Mouse (Mus musculus): ENCODE data around the gene Sms. TPM values are rescaled to one million over a fixed set of nuclear protein-coding genes. Genes with fewer than 3 reads are reported as not detected.

Sms gene
- polyA plus RNA-seq, 1 experiment from 2014 or later, result 105 TPM

DNA sequence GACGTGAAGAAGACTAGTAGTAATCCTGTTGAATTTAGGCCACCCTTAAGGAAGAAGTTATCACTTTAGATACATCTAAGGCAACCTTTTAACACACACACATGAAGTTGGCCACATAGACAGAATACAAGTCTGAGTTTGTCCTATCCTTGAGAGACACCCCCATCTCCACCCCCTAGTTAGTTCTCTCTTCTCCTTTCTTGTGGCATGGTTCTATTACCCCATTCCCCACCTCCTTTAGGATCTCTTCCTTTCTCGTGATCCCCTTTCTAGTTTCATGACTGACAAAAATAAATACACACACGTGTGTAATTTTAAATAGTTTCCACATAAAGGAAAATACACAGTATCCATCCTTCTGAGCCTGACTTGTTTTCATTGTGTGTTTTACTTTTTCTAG, 23.3 kb downstream of the Sms start:
- Histone ChIP-seq H3K4me1 (ENCODE audit: control insufficient read depth, insufficient read depth, low read length) (no peaks in the 10 kb centered on the region), H3K4me2 (ENCODE audit: low read depth) (no peak overlapping the region), H3K9ac (ENCODE audit: low read length) (no peak overlapping the region), H3K9me3 (ENCODE audit: control insufficient read depth, low read length) (no peaks in the 10 kb centered on the region), H3K4me3 (ENCODE audit: low read depth, low read length) (no peak overlapping the region), H3K27ac (ENCODE audit: low read depth, low read length) (no peak overlapping the region), H3K27me3 (ENCODE audit: control insufficient read depth, insufficient read depth, low read length) (no peaks in the 10 kb centered on the region), H3K36me3 (ENCODE audit: control insufficient read depth, insufficient read depth, low read length) (no peaks in the 10 kb centered on the region)
- DNase-seq (ENCODE audit: low spot score) (no peak), ATAC-seq (ENCODE audit: insufficient read depth, low FRiP score, low TSS enrichment) (no peak)
- WGBS, result 86% methylated on average over 3 of the region's 3 CpGs

DNA sequence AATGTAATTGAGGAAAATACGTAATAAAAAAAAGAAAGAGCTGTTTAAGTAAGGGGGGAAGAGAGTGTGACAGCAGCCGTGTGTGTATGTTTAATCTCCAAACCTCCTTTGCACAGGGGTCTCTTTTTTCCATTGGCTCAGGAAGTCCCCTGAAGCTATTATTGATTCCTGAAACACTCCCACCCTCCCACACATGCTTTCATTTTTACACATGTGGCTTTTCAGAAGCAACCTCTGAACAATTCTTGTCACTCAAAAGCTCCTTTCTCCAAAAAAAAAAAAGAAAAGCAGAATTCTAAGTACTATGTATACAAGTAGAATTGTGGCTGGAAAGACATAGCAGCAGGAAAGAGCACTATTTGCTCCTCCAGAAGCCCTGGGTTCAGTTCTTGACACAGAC, 24.0 kb downstream of the Sms start:
- 64% methylated on average over 2 of the region's 2 CpGs for WGBS
- no peaks in the 10 kb centered on the region for H3K4me1 ChIP-seq (ENCODE audit: control insufficient read depth, insufficient read depth, low read length)
- no peak overlapping the region for H3K4me3 ChIP-seq (ENCODE audit: low read depth, low read length)
- H3K9me3 ChIP-seq (ENCODE audit: control insufficient read depth, low read length), result no peaks in the 10 kb centered on the region
- H3K27me3 ChIP-seq (ENCODE audit: control insufficient read depth, insufficient read depth, low read length), result no peaks in the 10 kb centered on the region
- no peak overlapping the region for H3K9ac ChIP-seq (ENCODE audit: low read length)
- no peak for DNase-seq (ENCODE audit: low spot score)
- no peak overlapping the region for H3K27ac ChIP-seq (ENCODE audit: low read depth, low read length)
- H3K36me3 ChIP-seq (ENCODE audit: control insufficient read depth, insufficient read depth, low read length), result no peaks in the 10 kb centered on the region
- ATAC-seq (ENCODE audit: insufficient read depth, low FRiP score, low TSS enrichment), result no peak
- no peak overlapping the region for H3K4me2 ChIP-seq (ENCODE audit: low read depth)

DNA sequence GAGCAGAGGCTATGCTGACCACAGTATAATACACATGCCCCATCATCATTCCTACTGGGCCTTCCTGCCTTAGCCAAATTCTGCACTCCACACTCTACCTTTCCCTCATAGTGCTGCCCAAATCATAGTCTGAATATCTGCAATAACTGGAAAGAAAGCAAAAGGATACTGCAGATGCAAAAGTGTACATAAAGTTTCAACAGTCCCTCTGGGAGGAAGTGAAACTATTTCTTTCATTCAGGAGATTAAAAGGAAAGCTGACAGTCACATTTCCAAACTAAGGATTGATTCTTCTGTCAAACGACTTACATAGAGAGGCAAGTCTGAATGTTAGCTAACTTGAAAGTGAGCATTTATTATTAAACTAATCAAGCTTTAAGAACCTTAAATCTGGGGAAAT, 26.1 kb downstream of the Sms start:
- Histone ChIP-seq H3K9ac (ENCODE audit: low read length) (no peak overlapping the region), H3K4me1 (ENCODE audit: control insufficient read depth, insufficient read depth, low read length) (no peaks in the 10 kb centered on the region), H3K27me3 (ENCODE audit: control insufficient read depth, insufficient read depth, low read length) (no peaks in the 10 kb centered on the region), H3K27ac (ENCODE audit: low read depth, low read length) (no peak overlapping the region), H3K4me3 (ENCODE audit: low read depth, low read length) (no peak overlapping the region), H3K9me3 (ENCODE audit: control insufficient read depth, low read length) (no peaks in the 10 kb centered on the region), H3K4me2 (ENCODE audit: low read depth) (no peak overlapping the region), H3K36me3 (ENCODE audit: control insufficient read depth, insufficient read depth, low read length) (no peaks in the 10 kb centered on the region)
- DNase-seq (ENCODE audit: low spot score) (no peak), ATAC-seq (ENCODE audit: insufficient read depth, low FRiP score, low TSS enrichment) (no peak)
- 85% methylated on average over 1 of the region's 1 CpGs for WGBS

DNA sequence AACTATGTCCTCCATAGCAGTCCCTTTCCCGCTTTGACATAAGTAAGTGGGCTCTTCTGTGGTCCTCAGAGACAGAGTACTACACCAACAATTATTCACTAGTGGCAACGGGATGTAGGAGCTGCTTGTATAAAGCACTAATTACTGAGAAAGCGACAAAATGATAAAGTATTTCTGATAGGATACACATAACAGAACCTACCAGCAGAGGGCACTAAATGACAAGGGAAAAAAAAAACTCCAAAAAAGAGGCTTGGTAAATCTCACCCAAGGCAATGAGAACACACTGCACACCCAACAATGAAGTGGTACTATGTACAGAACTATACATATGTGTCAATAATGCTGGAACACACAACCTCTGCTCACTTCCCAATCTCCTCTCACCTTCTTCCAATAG, 29.4 kb downstream of the Sms start:
- Histone ChIP-seq H3K4me2 (ENCODE audit: low read depth) (no peak overlapping the region), H3K4me1 (ENCODE audit: control insufficient read depth, insufficient read depth, low read length) (no peaks in the 10 kb centered on the region), H3K4me3 (ENCODE audit: low read depth, low read length) (no peak overlapping the region), H3K36me3 (ENCODE audit: control insufficient read depth, insufficient read depth, low read length) (no peaks in the 10 kb centered on the region), H3K27ac (ENCODE audit: low read depth, low read length) (no peak overlapping the region), H3K9ac (ENCODE audit: low read length) (no peak overlapping the region), H3K9me3 (ENCODE audit: control insufficient read depth, low read length) (no peaks in the 10 kb centered on the region), H3K27me3 (ENCODE audit: control insufficient read depth, insufficient read depth, low read length) (no peaks in the 10 kb centered on the region)
- ATAC-seq (ENCODE audit: insufficient read depth, low FRiP score, low TSS enrichment) (no peak), DNase-seq (ENCODE audit: low spot score) (no peak)
- 83% methylated on average over 3 of the region's 3 CpGs for WGBS

DNA sequence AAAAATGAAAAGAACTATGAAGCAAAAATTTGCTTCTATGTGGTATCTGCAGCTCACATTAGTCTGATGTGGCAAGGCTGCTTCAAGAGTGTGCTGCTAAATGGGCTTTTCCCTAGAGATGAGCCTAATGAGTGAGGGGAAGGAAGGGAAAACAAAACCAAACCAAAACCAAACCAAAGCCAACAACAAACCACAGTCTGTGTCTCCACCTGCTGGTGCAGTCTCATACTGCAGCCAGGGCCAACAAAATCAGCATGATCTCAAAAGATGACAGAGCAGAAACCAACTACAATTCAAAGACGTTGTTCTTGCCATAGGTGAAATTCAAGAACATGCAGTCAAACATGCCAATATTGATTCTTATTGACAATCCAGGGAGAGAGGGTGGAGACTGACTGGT, 37.7 kb downstream of the Sms start:
- H3K4me3 ChIP-seq (ENCODE audit: low read depth, low read length), result no peak overlapping the region
- 0 out of 2 replicates have a peak, but pooled peaks cover 3% of the 10 kb centered on the region for H3K36me3 ChIP-seq (ENCODE audit: control insufficient read depth, insufficient read depth, low read length)
- ATAC-seq (ENCODE audit: insufficient read depth, low FRiP score, low TSS enrichment) (no peak), DNase-seq (ENCODE audit: low spot score) (peak; percentile 46)
- no peaks in the 10 kb centered on the region for H3K27me3 ChIP-seq (ENCODE audit: control insufficient read depth, insufficient read depth, low read length)
- H3K4me1 ChIP-seq (ENCODE audit: control insufficient read depth, insufficient read depth, low read length), result no peaks in the 10 kb centered on the region
- H3K27ac ChIP-seq (ENCODE audit: low read depth, low read length), result no peak overlapping the region
- H3K9me3 ChIP-seq (ENCODE audit: control insufficient read depth, low read length), result no peaks in the 10 kb centered on the region
- no peak overlapping the region for H3K9ac ChIP-seq (ENCODE audit: low read length)
- no peak overlapping the region for H3K4me2 ChIP-seq (ENCODE audit: low read depth)
- WGBS, result 77% methylated on average over 1 of the region's 1 CpGs

DNA sequence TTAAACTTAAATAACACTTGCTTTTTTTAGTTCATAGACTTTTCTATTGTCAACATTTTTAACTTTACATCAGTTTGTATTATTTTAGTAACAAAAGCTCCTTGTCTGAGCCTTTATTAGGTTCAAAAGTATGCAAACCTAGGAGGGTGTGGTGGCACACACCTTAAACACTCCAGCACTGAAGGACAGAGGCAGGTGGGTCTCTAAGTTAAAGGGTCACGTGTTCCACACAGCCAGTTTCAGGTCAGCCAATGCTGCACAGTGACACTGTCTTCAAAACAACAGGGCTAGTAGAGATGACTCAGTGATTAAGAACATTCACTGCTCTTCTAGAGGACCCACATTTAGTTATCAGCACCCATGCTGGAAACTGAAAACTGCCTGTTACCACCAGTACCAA, 43.1 kb downstream of the Sms start:
- Histone ChIP-seq H3K27me3 (ENCODE audit: control insufficient read depth, insufficient read depth, low read length) (no peaks in the 10 kb centered on the region), H3K9me3 (ENCODE audit: control insufficient read depth, low read length) (no peaks in the 10 kb centered on the region), H3K9ac (ENCODE audit: low read length) (no peak overlapping the region), H3K27ac (ENCODE audit: low read depth, low read length) (no peak overlapping the region), H3K4me1 (ENCODE audit: control insufficient read depth, insufficient read depth, low read length) (no peaks in the 10 kb centered on the region), H3K4me2 (ENCODE audit: low read depth) (no peak overlapping the region), H3K4me3 (ENCODE audit: low read depth, low read length) (no peak overlapping the region), H3K36me3 (ENCODE audit: control insufficient read depth, insufficient read depth, low read length) (no peaks in the 10 kb centered on the region)
- no peak for ATAC-seq (ENCODE audit: insufficient read depth, low FRiP score, low TSS enrichment)
- DNase-seq (ENCODE audit: low spot score), result no peak
- WGBS, result 87% methylated on average over 1 of the region's 1 CpGs

DNA sequence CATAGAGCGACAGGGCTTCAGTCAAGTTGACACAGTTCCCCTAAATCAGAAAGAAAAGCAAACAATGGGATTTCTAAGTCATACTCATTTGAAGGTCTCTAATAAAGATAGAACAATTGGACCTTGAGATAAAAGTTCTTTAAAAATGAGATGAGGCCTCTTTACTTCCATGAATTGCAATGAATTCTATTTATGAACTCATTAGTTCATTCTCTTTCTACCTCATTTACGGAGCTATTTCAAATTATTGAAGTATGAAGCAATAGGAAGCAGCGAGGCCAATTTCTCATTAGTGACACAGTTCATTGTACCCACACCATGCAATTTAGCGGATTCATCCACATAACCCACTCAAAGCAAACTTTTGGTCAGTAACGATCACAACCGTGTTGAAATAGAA, 44.7 kb downstream of the Sms start:
- H3K4me3 ChIP-seq (ENCODE audit: low read depth, low read length), result no peak overlapping the region
- H3K27ac ChIP-seq (ENCODE audit: low read depth, low read length), result no peak overlapping the region
- no peaks in the 10 kb centered on the region for H3K36me3 ChIP-seq (ENCODE audit: control insufficient read depth, insufficient read depth, low read length)
- DNase-seq (ENCODE audit: low spot score) (no peak), ATAC-seq (ENCODE audit: insufficient read depth, low FRiP score, low TSS enrichment) (no peak)
- H3K9me3 ChIP-seq (ENCODE audit: control insufficient read depth, low read length), result no peaks in the 10 kb centered on the region
- H3K4me2 ChIP-seq (ENCODE audit: low read depth), result no peak overlapping the region
- 91% methylated on average over 6 of the region's 6 CpGs for WGBS
- H3K27me3 ChIP-seq (ENCODE audit: control insufficient read depth, insufficient read depth, low read length), result no peaks in the 10 kb centered on the region
- no peak overlapping the region for H3K9ac ChIP-seq (ENCODE audit: low read length)
- no peaks in the 10 kb centered on the region for H3K4me1 ChIP-seq (ENCODE audit: control insufficient read depth, insufficient read depth, low read length)

DNA sequence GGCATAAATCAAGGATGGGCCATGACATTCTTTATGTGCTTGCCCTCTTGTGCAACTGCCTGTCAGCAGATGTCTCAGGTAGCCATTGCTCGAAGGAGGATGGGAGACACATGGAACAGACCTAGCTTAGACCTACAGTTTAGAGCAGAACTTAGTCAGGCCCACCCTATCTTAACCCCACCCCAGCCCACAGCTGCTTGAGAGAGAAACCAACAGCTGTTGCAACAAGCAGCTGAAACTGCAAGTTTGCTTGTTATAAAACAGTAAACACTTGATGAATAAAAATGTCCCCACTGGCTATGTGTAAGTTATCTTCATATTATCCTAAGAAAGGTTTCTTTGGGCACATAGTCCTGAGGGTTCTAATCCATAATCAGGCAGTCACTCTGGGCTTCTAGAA, 57.3 kb downstream of the Sms start:
- H3K4me1 ChIP-seq (ENCODE audit: control insufficient read depth, insufficient read depth, low read length), result no peaks in the 10 kb centered on the region
- no peaks in the 10 kb centered on the region for H3K36me3 ChIP-seq (ENCODE audit: control insufficient read depth, insufficient read depth, low read length)
- ATAC-seq (ENCODE audit: insufficient read depth, low FRiP score, low TSS enrichment), result no peak
- no peaks in the 10 kb centered on the region for H3K27me3 ChIP-seq (ENCODE audit: control insufficient read depth, insufficient read depth, low read length)
- no peak overlapping the region for H3K4me2 ChIP-seq (ENCODE audit: low read depth)
- 70% methylated on average over 1 of the region's 1 CpGs for WGBS
- H3K9me3 ChIP-seq (ENCODE audit: control insufficient read depth, low read length), result no peaks in the 10 kb centered on the region
- no peak overlapping the region for H3K9ac ChIP-seq (ENCODE audit: low read length)
- H3K4me3 ChIP-seq (ENCODE audit: low read depth, low read length), result no peak overlapping the region
- DNase-seq (ENCODE audit: low spot score), result no peak
- no peak overlapping the region for H3K27ac ChIP-seq (ENCODE audit: low read depth, low read length)

DNA sequence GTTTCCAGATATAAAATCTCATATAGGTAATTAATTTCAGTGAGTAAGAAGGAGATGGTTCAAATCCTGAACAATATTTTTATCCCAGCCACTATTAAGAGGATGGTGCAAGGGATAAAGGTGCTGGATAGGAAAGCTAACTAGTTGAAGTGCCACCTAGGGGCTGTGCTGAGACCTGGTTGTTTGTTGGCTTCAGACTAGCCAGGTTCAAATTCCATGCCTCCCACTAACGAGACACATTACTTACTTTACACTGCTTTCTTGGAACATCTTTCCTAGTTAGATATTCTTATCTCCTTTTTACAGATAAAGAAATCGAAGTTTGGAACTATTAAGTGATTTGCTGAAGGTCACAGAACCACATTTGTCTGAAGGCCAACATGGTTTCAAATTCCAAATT, 72.6 kb downstream of the Sms start:
- no peak overlapping the region for H3K4me2 ChIP-seq (ENCODE audit: low read depth)
- no peak overlapping the region for H3K9ac ChIP-seq (ENCODE audit: low read length)
- no peaks in the 10 kb centered on the region for H3K27me3 ChIP-seq (ENCODE audit: control insufficient read depth, insufficient read depth, low read length)
- no peaks in the 10 kb centered on the region for H3K36me3 ChIP-seq (ENCODE audit: control insufficient read depth, insufficient read depth, low read length)
- H3K4me3 ChIP-seq (ENCODE audit: low read depth, low read length), result no peak overlapping the region
- no peak for DNase-seq (ENCODE audit: low spot score)
- H3K27ac ChIP-seq (ENCODE audit: low read depth, low read length), result no peak overlapping the region
- no peak for ATAC-seq (ENCODE audit: insufficient read depth, low FRiP score, low TSS enrichment)
- 66% methylated on average over 2 of the region's 2 CpGs for WGBS
- no peaks in the 10 kb centered on the region for H3K4me1 ChIP-seq (ENCODE audit: control insufficient read depth, insufficient read depth, low read length)
- no peaks in the 10 kb centered on the region for H3K9me3 ChIP-seq (ENCODE audit: control insufficient read depth, low read length)

All from neural tube, embryonic 11.5 days (tissue).